Comparison of ENCODE assay signal across 8 mouse cellular contexts in genomic region chr1:52499601-52500313, GRCm38 (mm10). TPM values are rescaled to one million over a fixed set of nuclear protein-coding genes. Genes with fewer than 3 reads are reported as not detected.
DNase-seq lines count a peak whose midpoint lies in the region; ATAC-seq and TF ChIP-seq lines count a peak whose summit lies in the region.

No protein-coding gene starts in this region.

- DNase-seq in heart, postnatal 25 days (ENCODE audit: low spot score): peak; percentile 33
- DNase-seq in kidney, postnatal 4 days: peak; percentile 55 to 71
- peak; percentile 67 for DNase-seq in thymus, postnatal 0 days (ENCODE audit: low spot score)

- peak overlapping the region; percentile 84 for H3K4me3 ChIP-seq in E14TG2a.4 (replicated peaks; ENCODE audit: low read length)
- peak overlapping the region; percentile 74 for H3K4me3 ChIP-seq in bone marrow macrophage, adult 2 months (ENCODE audit: insufficient read depth, low read length)
- peak overlapping the region; percentile 84 for H3K4me3 ChIP-seq in forebrain, embryonic 12.5 days (replicated peaks)
- peak overlapping the region; percentile 96 for H3K4me3 ChIP-seq in lung, embryonic 15.5 days

- intact Hi-C loops in heart, postnatal 25 days (cut with DNase I): loop anchor here (5.0 kb wide), 1 partner anchor 133 kb away; the partner anchor contains the start of gene Nemp2

- peak overlapping the region; percentile 54 for H3K27ac ChIP-seq in bone marrow macrophage, adult 2 months (ENCODE audit: insufficient read depth, low read depth, low read length)
- peak overlapping the region; percentile 50; the same call in 1 of the 2 replicates for H3K27ac ChIP-seq in forebrain, embryonic 12.5 days
- peak overlapping the region; percentile 94 for H3K27ac ChIP-seq in lung, embryonic 15.5 days

- peaks cover 33% of the 10 kb centered on the region for H3K27me3 ChIP-seq in E14TG2a.4 (ENCODE audit: insufficient read depth, low read length)
- no peaks in the 10 kb centered on the region for H3K27me3 ChIP-seq in forebrain, embryonic 12.5 days
- H3K27me3 ChIP-seq in lung, embryonic 15.5 days: no peaks in the 10 kb centered on the region

- H3K9me3 ChIP-seq in E14TG2a.4 (ENCODE audit: low read length): no peaks in the 10 kb centered on the region
- no peaks in the 10 kb centered on the region for H3K9me3 ChIP-seq in forebrain, embryonic 12.5 days
- no peaks in the 10 kb centered on the region for H3K9me3 ChIP-seq in lung, embryonic 15.5 days

- ATAC-seq in forebrain, embryonic 12.5 days (ENCODE audit: low FRiP score): peak; percentile 78
- peak; percentile 64 for ATAC-seq in lung, embryonic 15.5 days (ENCODE audit: borderline replicate concordance, extremely low read depth, low FRiP score, low TSS enrichment)
- ATAC-seq in neutrophil, adult 5-6 weeks (ENCODE audit: extremely low read depth, insufficient number of reproducible peaks, low FRiP score, poor library complexity, severe bottlenecking): peak; percentile 24

- H3K4me1 ChIP-seq in E14TG2a.4 (replicated peaks; ENCODE audit: low read depth, low read length): peaks cover 10% of the 10 kb centered on the region
- H3K4me1 ChIP-seq in bone marrow macrophage, adult 2 months (ENCODE audit: control insufficient read depth, insufficient read depth, low read length): peaks cover 26% of the 10 kb centered on the region
- no peaks in the 10 kb centered on the region for H3K4me1 ChIP-seq in forebrain, embryonic 12.5 days
- H3K4me1 ChIP-seq in lung, embryonic 15.5 days: peaks cover 28% of the 10 kb centered on the region

- peak overlapping the region; percentile 89 for H3K9ac ChIP-seq in forebrain, embryonic 12.5 days
- H3K9ac ChIP-seq in lung, embryonic 15.5 days: peak overlapping the region; percentile 84

- no peak for TF ChIP-seq CTCF in E14TG2a.4 (conservative IDR thresholded peaks at IDR 0.05; ENCODE audit: low read length)
- no peak for TF ChIP-seq CTCF in bone marrow macrophage, adult 2 months (IDR thresholded peaks at IDR 0.05; ENCODE audit: low read depth, low read length)

- H3K36me3 ChIP-seq in E14TG2a.4 (ENCODE audit: insufficient read depth, low read length): no peaks in the 10 kb centered on the region
- no peaks in the 10 kb centered on the region for H3K36me3 ChIP-seq in forebrain, embryonic 12.5 days (replicated peaks)
- H3K36me3 ChIP-seq in lung, embryonic 15.5 days: no peaks in the 10 kb centered on the region

- H3K4me2 ChIP-seq in forebrain, embryonic 12.5 days: peak overlapping the region; percentile 72
- H3K4me2 ChIP-seq in lung, embryonic 15.5 days: peak overlapping the region; percentile 70

- TF ChIP-seq POLR2A in bone marrow macrophage, adult 2 months (IDR thresholded peaks at IDR 0.05; ENCODE audit: borderline replicate concordance, low read depth, low read length): no peak

- under 1% methylated on average over 51 of the region's 68 CpGs for WGBS in forebrain, embryonic 12.5 days
- WGBS in lung, embryonic 15.5 days: under 1% methylated on average over 57 of the region's 68 CpGs

RNA-seq across cellular contexts. Expression of gene Nab1, which starts 0.7 kb away (rescaled TPM):
- 50.2 and 54.4 TPM in 2 replicates for polyA plus RNA-seq in bone marrow macrophage, adult 2 months (2012; ENCODE audit: insufficient read depth, insufficient read length, missing spikeins)
- polyA plus RNA-seq in forebrain, embryonic 12.5 days (2016; fragmentation: Nextera tagmentation; extraction: Ambion mirVana): 6.6 and 10.1 TPM in 2 replicates
- total RNA-seq in heart, postnatal 25 days (2021): 10 to 100 TPM; 21.7 to 24.1 TPM
- polyA plus RNA-seq in lung, embryonic 15.5 days (2015; fragmentation: Nextera tagmentation; extraction: Ambion mirVana): 22.6 and 26.3 TPM in 2 replicates
- total RNA-seq in neutrophil, adult 5-6 weeks (2017): 35.6 and 40.5 TPM in 2 replicates
- polyA plus RNA-seq in thymus, postnatal 0 days (2015; fragmentation: Nextera tagmentation; extraction: Ambion mirVana): 13.6 and 18.1 TPM in 2 replicates

Comparison
In these comparisons a context has a peak if more than half of its experiments do, and no peak if none do; other contexts are left out.
1. Peak in every context shown above with its lines: DNase-seq, ATAC-seq, H3K4me3 ChIP-seq and H3K27ac ChIP-seq.
2. ATAC-seq: peak in every context shown above with its lines; median percentile 78 in forebrain, embryonic 12.5 days; 64 in lung, embryonic 15.5 days; 24 in neutrophil, adult 5-6 weeks.